Mouse (Mus musculus) MEL (cell line): ENCODE results near the gene Mib2. TPM values are rescaled to one million over a fixed set of nuclear protein-coding genes. Genes with fewer than 3 reads are reported as not detected.

Experiments used
- DNase-seq: peaks from one replicate; pipeline ENCODE4 v3.0.0; 2011; ENCODE audit warnings: low read depth, low spot score
- H3K27ac ChIP-seq: 2 replicates; pipeline ENCODE4 v1.5.1; 2012; ENCODE audit warnings: low read depth, mild to moderate bottlenecking, control low read depth, low read length, moderate library complexity; ENCODE audit not compliant: control insufficient read depth
- H3K27me3 ChIP-seq, 2 experiments: fragments of 150-350 bp in 1 of 2; sonication (generic) in 1 of 2; 2 replicates each; pipeline ENCODE4 v1.6.1; 2012; ENCODE audit warnings: low read length in 2 of 2, mild to moderate bottlenecking in 2 of 2, improper control_type of control experiment in 1 of 2, moderate library complexity in 1 of 2; ENCODE audit not compliant: insufficient read depth in 2 of 2, control insufficient read depth in 1 of 2
- H3K36me3 ChIP-seq, 2 experiments: 2 replicates each; pipeline ENCODE4 v1.6.1; 2012 to 2014; ENCODE audit warnings: low read length in 2 of 2, improper control_type of control experiment in 1 of 2, inconsistent platforms in 1 of 2, mild to moderate bottlenecking in 1 of 2; ENCODE audit not compliant: insufficient read depth in 2 of 2, control insufficient read depth in 1 of 2
- H3K4me1 ChIP-seq, 2 experiments: fragments of 150-350 bp in 1 of 2; sonication (generic) in 1 of 2; 2 replicates each; pipeline ENCODE4 v1.6.1; 2012; ENCODE audit warnings: low read length in 2 of 2, improper control_type of control experiment in 1 of 2, mild to moderate bottlenecking in 1 of 2; ENCODE audit not compliant: insufficient read depth in 2 of 2, control insufficient read depth in 1 of 2
- H3K4me3 ChIP-seq, 2 experiments: fragments of 150-350 bp in 1 of 2; sonication (generic) in 1 of 2; 2 replicates each; pipeline ENCODE4 v1.5.1; 2012; ENCODE audit warnings: low read depth in 2 of 2, low read length in 2 of 2, mild to moderate bottlenecking in 2 of 2, moderate library complexity in 2 of 2, control low read depth in 1 of 2, improper control_type of control experiment in 1 of 2; ENCODE audit not compliant: control insufficient read depth in 1 of 2, insufficient read depth in 1 of 2
- H3K79me2 ChIP-seq: 2 replicates; pipeline ENCODE4 v1.6.1; 2012; ENCODE audit warnings: mild to moderate bottlenecking, low read length, moderate library complexity; ENCODE audit not compliant: control insufficient read depth, poor library complexity, insufficient read depth
- H3K9ac ChIP-seq: 2 replicates; pipeline ENCODE4 v1.6.1; 2012; ENCODE audit warnings: low read depth, mild to moderate bottlenecking, control low read depth, low read length, moderate library complexity; ENCODE audit not compliant: control insufficient read depth, poor library complexity, severe bottlenecking
- H3K9me3 ChIP-seq: fragments of 150-350 bp; sonication (generic); replicated peaks from 2 replicates; pipeline ENCODE4 v1.6.1; 2012; ENCODE audit warnings: mild to moderate bottlenecking, low read length, improper control_type of control experiment, moderate library complexity; ENCODE audit not compliant: insufficient read depth
- BHLHE40 ChIP-seq: IDR thresholded peaks from 2 replicates; pipeline ENCODE4 v1.6.1; 2012; ENCODE audit warnings: low read depth, mild to moderate bottlenecking, inconsistent platforms, low read length, improper control_type of control experiment, borderline replicate concordance
- CHD1 ChIP-seq: IDR thresholded peaks from 2 replicates; pipeline ENCODE4 v1.6.1; 2012; ENCODE audit warnings: low read depth, mild to moderate bottlenecking, inconsistent platforms, low read length, improper control_type of control experiment
- CTCF ChIP-seq, 3 experiments: IDR thresholded peaks in 2 of 3; conservative IDR thresholded peaks in 1 of 3; 2 replicates each; pipeline ENCODE4 v1.5.1; 2011 to 2012; ENCODE audit warnings: low read length in 3 of 3, low read depth in 2 of 3, mild to moderate bottlenecking in 2 of 3, improper control_type of control experiment in 1 of 3, inconsistent platforms in 1 of 3, mixed read lengths in 1 of 3, moderate library complexity in 1 of 3; ENCODE audit not compliant: control insufficient read depth in 1 of 3, insufficient read depth in 1 of 3, poor library complexity in 1 of 3, severe bottlenecking in 1 of 3
- E2F4 ChIP-seq: IDR thresholded peaks from 2 replicates; pipeline ENCODE4 v1.6.1; 2011; ENCODE audit warnings: low read depth, low read length, improper control_type of control experiment, borderline replicate concordance
- ELF1 ChIP-seq: IDR thresholded peaks from 2 replicates; pipeline ENCODE4 v1.6.1; 2014; ENCODE audit warnings: low read depth, mild to moderate bottlenecking, inconsistent platforms, low read length, improper control_type of control experiment, moderate library complexity
- EP300 ChIP-seq, 2 experiments: IDR thresholded peaks; 2 replicates each; pipeline ENCODE4 v1.6.1; 2011; ENCODE audit warnings: improper control_type of control experiment in 2 of 2, low read length in 2 of 2, low read depth in 1 of 2, mild to moderate bottlenecking in 1 of 2
- ETS1 ChIP-seq: IDR thresholded peaks from 2 replicates; pipeline ENCODE4 v1.6.1; 2012; ENCODE audit warnings: low read depth, mild to moderate bottlenecking, inconsistent platforms, low read length, improper control_type of control experiment, moderate library complexity
- GABPA ChIP-seq: IDR thresholded peaks from 2 replicates; pipeline ENCODE4 v1.6.1; 2012; ENCODE audit warnings: low read depth, mild to moderate bottlenecking, inconsistent platforms, low read length, improper control_type of control experiment, moderate library complexity
- GATA1 ChIP-seq: IDR thresholded peaks from 2 replicates; pipeline ENCODE4 v1.6.1; 2011; ENCODE audit warnings: low read depth, low read length, improper control_type of control experiment
- HCFC1 ChIP-seq: IDR thresholded peaks from 2 replicates; pipeline ENCODE4 v1.6.1; 2012; ENCODE audit warnings: low read depth, mild to moderate bottlenecking, inconsistent platforms, low read length, improper control_type of control experiment, moderate library complexity
- JUND ChIP-seq: IDR thresholded peaks from 2 replicates; pipeline ENCODE4 v1.6.1; 2011; ENCODE audit warnings: low read depth, mild to moderate bottlenecking, improper control_type of control experiment, low read length
- KAT2A ChIP-seq: conservative IDR thresholded peaks from 2 replicates; pipeline ENCODE4 v1.6.1; 2012; ENCODE audit warnings: low read depth, low read length, improper control_type of control experiment, inconsistent platforms
- MAX ChIP-seq: IDR thresholded peaks from 2 replicates; pipeline ENCODE4 v1.6.1; 2011; ENCODE audit warnings: low read length, improper control_type of control experiment
- MAZ ChIP-seq: IDR thresholded peaks from 2 replicates; pipeline ENCODE4 v1.6.1; 2012; ENCODE audit warnings: low read depth, mild to moderate bottlenecking, inconsistent platforms, low read length, improper control_type of control experiment
- MEF2A ChIP-seq: IDR thresholded peaks from 2 replicates; pipeline ENCODE4 v1.6.1; 2014; ENCODE audit warnings: low read depth, mild to moderate bottlenecking, inconsistent platforms, low read length, improper control_type of control experiment; ENCODE audit not compliant: poor library complexity, insufficient replicate concordance, severe bottlenecking; ENCODE audit errors: extremely low read depth
- MXI1 ChIP-seq: IDR thresholded peaks from 2 replicates; pipeline ENCODE4 v1.6.1; 2011; ENCODE audit warnings: mild to moderate bottlenecking, low read depth, low read length, improper control_type of control experiment
- MYB ChIP-seq: IDR thresholded peaks from 2 replicates; pipeline ENCODE4 v1.6.1; 2011; ENCODE audit warnings: mild to moderate bottlenecking, low read depth, low read length, improper control_type of control experiment
- MYC ChIP-seq: IDR thresholded peaks from 2 replicates; pipeline ENCODE4 v1.6.1; 2011; ENCODE audit warnings: low read depth, mild to moderate bottlenecking, low read length, improper control_type of control experiment, moderate library complexity
- NELFE ChIP-seq: IDR thresholded peaks from 2 replicates; pipeline ENCODE4 v1.6.1; 2011; ENCODE audit warnings: low read depth, low read length, improper control_type of control experiment
- NRF1 ChIP-seq: IDR thresholded peaks from 2 replicates; pipeline ENCODE4 v1.6.1; 2014; ENCODE audit warnings: low read depth, mild to moderate bottlenecking, inconsistent platforms, low read length, improper control_type of control experiment, moderate library complexity; ENCODE audit not compliant: poor library complexity, insufficient read depth, severe bottlenecking
- POLR2A ChIP-seq, 2 experiments: IDR thresholded peaks; 2 replicates each; pipeline ENCODE4 v1.6.1; 2011 to 2012; ENCODE audit warnings: low read length in 2 of 2, mild to moderate bottlenecking in 2 of 2, control low read depth in 1 of 2, improper control_type of control experiment in 1 of 2, low read depth in 1 of 2, moderate library complexity in 1 of 2; ENCODE audit not compliant: control insufficient read depth in 1 of 2, insufficient read depth in 1 of 2, poor library complexity in 1 of 2
- POLR2AphosphoS2 ChIP-seq: IDR thresholded peaks from 2 replicates; pipeline ENCODE4 v1.6.1; 2011; ENCODE audit warnings: low read length, improper control_type of control experiment
- POLR2AphosphoS5 ChIP-seq: IDR thresholded peaks from 2 replicates; pipeline ENCODE4 v1.6.1; 2012; ENCODE audit warnings: low read depth, borderline replicate concordance, mild to moderate bottlenecking, inconsistent platforms, low read length, moderate library complexity, mixed read lengths
- RAD21 ChIP-seq: IDR thresholded peaks from 2 replicates; pipeline ENCODE4 v1.6.1; 2011; ENCODE audit warnings: mild to moderate bottlenecking, low read depth, low read length, improper control_type of control experiment
- RCOR1 ChIP-seq: IDR thresholded peaks from 2 replicates; pipeline ENCODE4 v1.6.1; 2012; ENCODE audit warnings: low read depth, mild to moderate bottlenecking, inconsistent platforms, low read length, improper control_type of control experiment
- SIN3A ChIP-seq: IDR thresholded peaks from 2 replicates; pipeline ENCODE4 v1.6.1; 2012; ENCODE audit warnings: low read length, improper control_type of control experiment, inconsistent platforms
- SMC3 ChIP-seq: IDR thresholded peaks from 2 replicates; pipeline ENCODE4 v1.6.1; 2011; ENCODE audit warnings: low read depth, low read length, improper control_type of control experiment
- TAL1 ChIP-seq: IDR thresholded peaks from 2 replicates; pipeline ENCODE4 v1.6.1; 2012; ENCODE audit warnings: mild to moderate bottlenecking, inconsistent platforms, low read length, moderate library complexity, mixed read lengths
- TCF12 ChIP-seq: IDR thresholded peaks from 2 replicates; pipeline ENCODE4 v1.6.1; 2014; ENCODE audit warnings: low read depth, mild to moderate bottlenecking, inconsistent platforms, low read length, improper control_type of control experiment, moderate library complexity
- UBTF ChIP-seq: IDR thresholded peaks from 2 replicates; pipeline ENCODE4 v1.6.1; 2012; ENCODE audit warnings: low read depth, mild to moderate bottlenecking, inconsistent platforms, low read length, improper control_type of control experiment, moderate library complexity, borderline replicate concordance; ENCODE audit not compliant: insufficient read depth
- USF1 ChIP-seq: IDR thresholded peaks from 2 replicates; pipeline ENCODE4 v1.6.1; 2014; ENCODE audit warnings: low read depth, mild to moderate bottlenecking, inconsistent platforms, low read length, improper control_type of control experiment, moderate library complexity
- USF2 ChIP-seq, 2 experiments: IDR thresholded peaks; 2 replicates each; pipeline ENCODE4 v1.6.1; 2011 to 2012; ENCODE audit warnings: improper control_type of control experiment in 2 of 2, low read length in 2 of 2, borderline replicate concordance in 1 of 2, inconsistent platforms in 1 of 2, low read depth in 1 of 2, mild to moderate bottlenecking in 1 of 2; ENCODE audit not compliant: insufficient read depth in 1 of 2
- ZC3H11A ChIP-seq: IDR thresholded peaks from 2 replicates; pipeline ENCODE4 v1.6.1; 2012; ENCODE audit warnings: low read depth, mild to moderate bottlenecking, inconsistent platforms, low read length, improper control_type of control experiment
- ZKSCAN1 ChIP-seq: IDR thresholded peaks from 2 replicates; pipeline ENCODE4 v1.6.1; 2012; ENCODE audit warnings: low read depth, mild to moderate bottlenecking, inconsistent platforms, low read length, improper control_type of control experiment, moderate library complexity
- ZNF384 ChIP-seq: IDR thresholded peaks from 2 replicates; pipeline ENCODE4 v1.6.1; 2012; ENCODE audit warnings: low read depth, mild to moderate bottlenecking, inconsistent platforms, low read length, improper control_type of control experiment
- polyA plus RNA-seq, 2 experiments: library from polyadenylated mRNA; stranded (reverse) in 1 of 2; unstranded in 1 of 2; fragments of >175 nt in 1 of 2; fragments of >200 nt in 1 of 2; gene quantifications; 2 replicates each; pipeline versions ENCODE4 v1.2.1 to v1.2.4; 2012; ENCODE audit warnings: low replicate concordance in 2 of 2, low read depth in 1 of 2; ENCODE audit not compliant: insufficient read length in 2 of 2, insufficient read depth in 1 of 2, missing spikeins in 1 of 2
- total RNA-seq: library from RNA; depleted of rRNA; stranded (reverse); fragments of 300-350 nt; gene quantifications from 2 replicates; pipeline ENCODE4 v1.2.3, GENCODE M21; 2012

Gene Mib2
- total and polyA plus RNA-seq, 3 experiments: 21.4 to 38.3 TPM; not detected in 1

GRCm38 (mm10) chr4:155704721-155705591, 36.0 kb upstream of the Mib2 start, which contains the start of gene Ssu72:
Gene Ssu72, plus strand, starts transcription at chr4:155704800.
- peaks cover 3 to 33% of the 10 kb centered on the region in 2 experiments for H3K36me3 ChIP-seq
- H3K9ac ChIP-seq: peak within 1 kb of the TSS; percentile 95
- peaks cover 11 to 15% of the 10 kb centered on the region in 2 experiments for H3K4me1 ChIP-seq
- no peaks in the 10 kb centered on the region for H3K9me3 ChIP-seq
- H3K27me3 ChIP-seq: no peaks in the 10 kb centered on the region
- H3K4me3 ChIP-seq: peak within 1 kb of the TSS; percentile 77 to 92
- peak within 1 kb of the TSS; percentile 99 for H3K27ac ChIP-seq
- peaks cover 42% of the 10 kb centered on the region for H3K79me2 ChIP-seq
- DNase-seq: peak; percentile 97
- peak; percentile 91 for TF ChIP-seq ELF1
- no peak for TF ChIP-seq USF2 (IDR thresholded peaks at IDR 0.05; ENCODE audit: borderline replicate concordance in 1 of 2, insufficient read depth in 1 of 2, low read depth in 1 of 2, low read length in 2 of 2)
- peak; percentile 31; the same call in 1 of the 2 replicates for TF ChIP-seq MEF2A
- TF ChIP-seq SMC3: no peak
- no peak for TF ChIP-seq POLR2AphosphoS5
- TF ChIP-seq UBTF: no peak
- TF ChIP-seq EP300 (IDR thresholded peaks at IDR 0.05; ENCODE audit: low read depth in 1 of 2, low read length in 2 of 2): no peak
- TF ChIP-seq POLR2AphosphoS2: no peak; the same call in 1 of the 2 replicates
- no peak for TF ChIP-seq CHD1
- TF ChIP-seq HCFC1: peak; percentile 93
- no peak for TF ChIP-seq TAL1
- peak; percentile 92 for TF ChIP-seq SIN3A
- no peak; the same call in 1 of the 2 replicates for TF ChIP-seq ETS1
- peak; percentile 74 to 80; a peak in 2 of 4 replicates for TF ChIP-seq POLR2A (IDR thresholded peaks at IDR 0.05; ENCODE audit: control insufficient read depth in 1 of 2, insufficient read depth in 1 of 2, low read depth in 1 of 2, low read length in 2 of 2, poor library complexity in 1 of 2)
- peak; percentile 53 for TF ChIP-seq USF1
- no peak for TF ChIP-seq GABPA
- peak; percentile 90 for TF ChIP-seq NRF1
- TF ChIP-seq MYB: no peak
- TF ChIP-seq ZKSCAN1: no peak
- TF ChIP-seq BHLHE40: no peak
- peak; percentile 16; the same call in 1 of the 2 replicates for TF ChIP-seq ZC3H11A
- peak; percentile 43; the same call in 1 of the 2 replicates for TF ChIP-seq TCF12
- no peak for TF ChIP-seq E2F4
- TF ChIP-seq MXI1: peak; percentile 73
- TF ChIP-seq CTCF (IDR thresholded peaks at IDR 0.05 in 2 of 3, conservative IDR thresholded peaks at IDR 0.05 in 1 of 3; ENCODE audit: control insufficient read depth in 1 of 3, insufficient read depth in 1 of 3, low read depth in 2 of 3, low read length in 3 of 3, poor library complexity in 1 of 3, severe bottlenecking in 1 of 3): no peak
- TF ChIP-seq ZNF384: no peak
- no peak for TF ChIP-seq GATA1
- no peak for TF ChIP-seq JUND
- no peak for TF ChIP-seq RAD21
- peak; percentile 79 for TF ChIP-seq NELFE
- peak; percentile 68; the same call in 1 of the 2 replicates for TF ChIP-seq KAT2A
- peak; percentile 71 for TF ChIP-seq MAX
- TF ChIP-seq MAZ: no peak
- no peak for TF ChIP-seq RCOR1
- peak; percentile 69; the same call in 1 of the 2 replicates for TF ChIP-seq MYC
